Mouse (Mus musculus) forebrain, embryonic 12.5 days (tissue): ENCODE measurements around the gene Gm9821. TPM values are rescaled to one million over a fixed set of nuclear protein-coding genes. Genes with fewer than 3 reads are reported as not detected.

Experiments
- ATAC-seq: fragments of 200-750 bp; cut with Nextera tagmentation; 2 replicates; pipeline ENCODE4 v1.8.0; 2017; ENCODE audit warnings: moderate TSS enrichment; ENCODE audit not compliant: low FRiP score
- H3K27ac ChIP-seq: fragments of 300-500 bp; sonication (generic); 2 replicates; pipeline ENCODE4 v1.5.1; 2016; ENCODE audit warnings: mild to moderate bottlenecking
- H3K27me3 ChIP-seq: fragments of 300-500 bp; sonication (generic); 2 replicates; pipeline ENCODE4 v1.6.1; 2016; ENCODE audit warnings: mild to moderate bottlenecking
- H3K36me3 ChIP-seq: fragments of 300-500 bp; sonication (generic); replicated peaks from 2 replicates; pipeline ENCODE4 v1.6.1; 2016; ENCODE audit warnings: mild to moderate bottlenecking
- H3K4me1 ChIP-seq: fragments of 300-500 bp; sonication (generic); 2 replicates; pipeline ENCODE4 v1.6.1; 2016
- H3K4me2 ChIP-seq: fragments of 300-500 bp; sonication (generic); 2 replicates; pipeline ENCODE4 v1.6.1; 2016; ENCODE audit warnings: mild to moderate bottlenecking, moderate library complexity
- H3K4me3 ChIP-seq: fragments of 300-500 bp; sonication (generic); replicated peaks from 2 replicates; pipeline ENCODE4 v1.5.1; 2016; ENCODE audit warnings: mild to moderate bottlenecking
- H3K9ac ChIP-seq: fragments of 300-500 bp; sonication (generic); 2 replicates; pipeline ENCODE4 v1.6.1; 2016; ENCODE audit warnings: mild to moderate bottlenecking
- H3K9me3 ChIP-seq: fragments of 300-500 bp; sonication (generic); 2 replicates; pipeline ENCODE4 v1.6.1; 2016
- WGBS: fragments of 180-500 bp; shearing (Covaris S2); methylation state at CpG from one replicate; pipeline ENCODE4 v1.1.7; 2016; 5-methylcytosine and 5-hydroxymethylcytosine counted together
- polyA plus RNA-seq: library from polyadenylated mRNA; unstranded; fragments of >200 nt; fragmentation: Nextera tagmentation; extraction: Ambion mirVana; gene quantifications from 2 replicates; pipeline ENCODE4 v1.2.1, GENCODE M21; 2016

Gm9821 gene
- 0.46 and 0.52 TPM in 2 replicates for polyA plus RNA-seq

- WGBS = 84% methylated on average over 18 of the region's 18 CpGs
- no peak within 1 kb of the TSS for H3K4me3 ChIP-seq
- no peaks in the 10 kb centered on the region for H3K36me3 ChIP-seq
- H3K9ac ChIP-seq = no peak within 1 kb of the TSS
- H3K4me1 ChIP-seq = peaks cover 44% of the 10 kb centered on the region
- ATAC-seq = no peak
- no peaks in the 10 kb centered on the region for H3K9me3 ChIP-seq
- H3K27me3 ChIP-seq = no peaks in the 10 kb centered on the region
- no peak within 1 kb of the TSS for H3K27ac ChIP-seq
- no peak within 1 kb of the TSS for H3K4me2 ChIP-seq
Observed at GRCm38 (mm10) chr2:91945483-91945882, at the start of gene Gm9821. Gm9821 (plus strand) TSS chr2:91945703.

GRCm38 (mm10) chr2:91897968-91898367 is 47.5 kb upstream of the Gm9821 start:
- no peak overlapping the region for H3K9ac ChIP-seq
- no peak overlapping the region for H3K27ac ChIP-seq
- H3K4me1 ChIP-seq = no peaks in the 10 kb centered on the region
- H3K36me3 ChIP-seq = peaks cover 12% of the 10 kb centered on the region; the same call in 1 of the 2 replicates
- H3K4me3 ChIP-seq = no peak overlapping the region
- H3K27me3 ChIP-seq = no peaks in the 10 kb centered on the region
- H3K4me2 ChIP-seq = no peak overlapping the region
- H3K9me3 ChIP-seq = no peaks in the 10 kb centered on the region
- ATAC-seq = no peak

- Histone ChIP-seq H3K4me1 (no peaks in the 10 kb centered on the region), H3K9ac (no peak overlapping the region), H3K4me2 (no peak overlapping the region), H3K36me3 (peaks cover 12% of the 10 kb centered on the region; the same call in 1 of the 2 replicates), H3K9me3 (no peaks in the 10 kb centered on the region), H3K27ac (no peak overlapping the region), H3K27me3 (no peaks in the 10 kb centered on the region), H3K4me3 (no peak overlapping the region)
- no peak for ATAC-seq
- 92% methylated on average over 3 of the region's 3 CpGs for WGBS
Observed at GRCm38 (mm10) chr2:91899141-91899540, 46.4 kb upstream of the Gm9821 start.

- ATAC-seq = no peak
- no peaks in the 10 kb centered on the region for H3K27me3 ChIP-seq
- no peak overlapping the region for H3K27ac ChIP-seq
- no peaks in the 10 kb centered on the region for H3K9me3 ChIP-seq
- no peak overlapping the region for H3K4me2 ChIP-seq
- H3K4me1 ChIP-seq = peaks cover 9% of the 10 kb centered on the region
- no peak overlapping the region for H3K9ac ChIP-seq
- H3K36me3 ChIP-seq = peaks cover 12% of the 10 kb centered on the region; the same call in 1 of the 2 replicates
- no peak overlapping the region for H3K4me3 ChIP-seq
- 93% methylated on average over 8 of the region's 8 CpGs for whole genome bisulfite sequencing
Observed at GRCm38 (mm10) chr2:91900431-91900830, 45.1 kb upstream of the Gm9821 start.

- H3K9ac ChIP-seq = no peak overlapping the region
- no peaks in the 10 kb centered on the region for H3K27me3 ChIP-seq
- H3K4me3 ChIP-seq = no peak overlapping the region
- H3K9me3 ChIP-seq = no peaks in the 10 kb centered on the region
- H3K4me1 ChIP-seq = peaks cover 9% of the 10 kb centered on the region
- ATAC-seq = no peak
- 70% methylated on average over 5 of the region's 5 CpGs for WGBS
- H3K36me3 ChIP-seq = peaks cover 16% of the 10 kb centered on the region; the same call in 1 of the 2 replicates
- H3K27ac ChIP-seq = no peak overlapping the region
- H3K4me2 ChIP-seq = no peak overlapping the region
Observed at GRCm38 (mm10) chr2:91902336-91902735, 43.2 kb upstream of the Gm9821 start.

GRCm38 (mm10) chr2:91903171-91903925 is 42.2 kb upstream of the Gm9821 start:
- Histone ChIP-seq H3K9me3 (no peaks in the 10 kb centered on the region), H3K27me3 (no peaks in the 10 kb centered on the region), H3K9ac (no peak overlapping the region), H3K4me3 (no peak overlapping the region), H3K4me1 (peaks cover 9% of the 10 kb centered on the region), H3K27ac (no peak overlapping the region), H3K36me3 (peaks cover 16% of the 10 kb centered on the region; the same call in 1 of the 2 replicates), H3K4me2 (no peak overlapping the region)
- WGBS = 93% methylated on average over 3 of the region's 3 CpGs
- ATAC-seq = no peak

- H3K9ac ChIP-seq = no peak overlapping the region
- no peaks in the 10 kb centered on the region for H3K27me3 ChIP-seq
- 56% methylated on average over 5 of the region's 5 CpGs for WGBS
- peaks cover 19% of the 10 kb centered on the region for H3K36me3 ChIP-seq
- H3K4me3 ChIP-seq = no peak overlapping the region
- H3K27ac ChIP-seq = peak overlapping the region; percentile 54
- H3K9me3 ChIP-seq = no peaks in the 10 kb centered on the region
- ATAC-seq = peak; percentile 46; the same call in 1 of the 2 replicates
- peaks cover 9% of the 10 kb centered on the region for H3K4me1 ChIP-seq
- H3K4me2 ChIP-seq = no peak overlapping the region
Observed at GRCm38 (mm10) chr2:91904618-91905307, 40.7 kb upstream of the Gm9821 start.

- H3K36me3 ChIP-seq = peaks cover 28% of the 10 kb centered on the region
- 0 out of 2 replicates have a peak overlapping the region, but pooled peaks have one; percentile 54 for H3K27ac ChIP-seq
- 88% methylated on average over 2 of the region's 2 CpGs for WGBS
- no peaks in the 10 kb centered on the region for H3K9me3 ChIP-seq
- peaks cover 9% of the 10 kb centered on the region for H3K4me1 ChIP-seq
- H3K9ac ChIP-seq = no peak overlapping the region
- H3K27me3 ChIP-seq = no peaks in the 10 kb centered on the region
- ATAC-seq = no peak
- no peak overlapping the region for H3K4me2 ChIP-seq
- H3K4me3 ChIP-seq = no peak overlapping the region
Observed at GRCm38 (mm10) chr2:91906141-91906540, 39.4 kb upstream of the Gm9821 start.

GRCm38 (mm10) chr2:91912616-91913015 is 32.9 kb upstream of the Gm9821 start:
- Histone ChIP-seq H3K36me3 (peaks cover 72% of the 10 kb centered on the region), H3K4me3 (no peak overlapping the region), H3K9me3 (no peaks in the 10 kb centered on the region), H3K27ac (no peak overlapping the region), H3K4me2 (no peak overlapping the region), H3K9ac (no peak overlapping the region), H3K27me3 (no peaks in the 10 kb centered on the region), H3K4me1 (no peaks in the 10 kb centered on the region)
- 85% methylated on average over 3 of the region's 3 CpGs for WGBS
- ATAC-seq = no peak

- Histone ChIP-seq H3K9me3 (no peaks in the 10 kb centered on the region), H3K9ac (no peak overlapping the region), H3K27ac (no peak overlapping the region), H3K36me3 (peaks cover 81% of the 10 kb centered on the region), H3K4me1 (no peaks in the 10 kb centered on the region), H3K4me3 (no peak overlapping the region), H3K27me3 (no peaks in the 10 kb centered on the region), H3K4me2 (no peak overlapping the region)
- 93% methylated on average over 7 of the region's 7 CpGs for WGBS
- no peak for ATAC-seq
Observed at GRCm38 (mm10) chr2:91913328-91914110, 32.0 kb upstream of the Gm9821 start.

- Histone ChIP-seq H3K4me3 (no peak overlapping the region), H3K27ac (no peak overlapping the region), H3K9me3 (no peaks in the 10 kb centered on the region), H3K9ac (no peak overlapping the region), H3K36me3 (peaks cover 69% of the 10 kb centered on the region), H3K27me3 (peaks cover 19% of the 10 kb centered on the region), H3K4me1 (peaks cover 5% of the 10 kb centered on the region), H3K4me2 (no peak overlapping the region)
- ATAC-seq = no peak
- 93% methylated on average over 7 of the region's 7 CpGs for WGBS
Observed at GRCm38 (mm10) chr2:91916346-91916977, 29.0 kb upstream of the Gm9821 start.

GRCm38 (mm10) chr2:91917096-91917495 is 28.4 kb upstream of the Gm9821 start:
- H3K36me3 ChIP-seq = peaks cover 63% of the 10 kb centered on the region
- H3K9ac ChIP-seq = no peak overlapping the region
- no peak overlapping the region for H3K4me2 ChIP-seq
- peaks cover 11% of the 10 kb centered on the region for H3K4me1 ChIP-seq
- H3K4me3 ChIP-seq = no peak overlapping the region
- no peaks in the 10 kb centered on the region for H3K9me3 ChIP-seq
- no peak overlapping the region for H3K27ac ChIP-seq
- WGBS = 97% methylated on average over 7 of the region's 7 CpGs
- H3K27me3 ChIP-seq = peaks cover 25% of the 10 kb centered on the region
- ATAC-seq = no peak
